Mouse (Mus musculus) heart, embryonic 15.5 days (tissue): ENCODE data around the gene Fam92b. TPM values are rescaled to one million over a fixed set of nuclear protein-coding genes. Genes with fewer than 3 reads are reported as not detected.

ENCODE experiments used
- ATAC-seq: fragments of 200-750 bp; cut with Nextera tagmentation; replicated peaks from 2 replicates; pipeline ENCODE4 v1.8.0; 2017; ENCODE audit warnings: low read depth, moderate TSS enrichment; ENCODE audit not compliant: insufficient number of reproducible peaks, insufficient read depth, low FRiP score
- H3K27ac ChIP-seq: fragments of 300-500 bp; sonication (generic); 2 replicates; pipeline ENCODE4 v1.5.1; 2015; ENCODE audit warnings: mild to moderate bottlenecking, inconsistent platforms
- H3K27me3 ChIP-seq: fragments of 300-500 bp; sonication (generic); 2 replicates; pipeline ENCODE4 v1.6.1; 2015; ENCODE audit warnings: inconsistent platforms
- H3K36me3 ChIP-seq: fragments of 300-500 bp; sonication (generic); 2 replicates; pipeline ENCODE4 v1.6.1; 2015; ENCODE audit warnings: mild to moderate bottlenecking, inconsistent platforms
- H3K4me1 ChIP-seq: fragments of 300-500 bp; sonication (generic); replicated peaks from 2 replicates; pipeline ENCODE4 v1.6.1; 2015; ENCODE audit warnings: inconsistent platforms
- H3K4me2 ChIP-seq: fragments of 300-500 bp; sonication (generic); 2 replicates; pipeline ENCODE4 v1.6.1; 2015; ENCODE audit warnings: inconsistent platforms, mild to moderate bottlenecking, moderate library complexity
- H3K4me3 ChIP-seq: fragments of 300-500 bp; sonication (generic); 2 replicates; pipeline ENCODE4 v1.5.1; 2015; ENCODE audit warnings: mild to moderate bottlenecking, inconsistent platforms
- H3K9ac ChIP-seq: fragments of 300-500 bp; sonication (generic); 2 replicates; pipeline ENCODE4 v1.6.1; 2015; ENCODE audit warnings: mild to moderate bottlenecking, inconsistent platforms
- H3K9me3 ChIP-seq: fragments of 300-500 bp; sonication (generic); replicated peaks from 2 replicates; pipeline ENCODE4 v1.6.1; 2016; ENCODE audit warnings: inconsistent platforms
- WGBS: fragments of 180-500 bp; shearing (Covaris S2); methylation state at CpG from one replicate; pipeline ENCODE4 v1.1.7; 2015; ENCODE audit warnings: mixed read lengths; 5-methylcytosine and 5-hydroxymethylcytosine counted together
- polyA plus RNA-seq: library from polyadenylated mRNA; unstranded; fragments of >200 nt; fragmentation: Nextera tagmentation; extraction: Ambion mirVana; gene quantifications from 2 replicates; pipeline ENCODE4 v1.2.1, GENCODE M21; 2015

The Fam92b gene
- polyA plus RNA-seq, 1 experiment from 2014 or later, result 0.38 TPM

- whole genome bisulfite sequencing, result 46% methylated on average over 18 of the region's 18 CpGs
- H3K27ac ChIP-seq, result no peak overlapping the region
Measured at GRCm38 (mm10) chr8:120174606-120175005, 2.7 kb downstream of the Fam92b start.

GRCm38 (mm10) chr8:120173195-120173594 lies 4.1 kb downstream of the Fam92b start:
- Histone ChIP-seq H3K4me1 (peaks cover 19% of the 10 kb centered on the region), H3K27ac (no peak overlapping the region), H3K27me3 (peaks cover 54% of the 10 kb centered on the region), H3K9ac (no peak overlapping the region), H3K36me3 (no peaks in the 10 kb centered on the region), H3K9me3 (no peaks in the 10 kb centered on the region), H3K4me3 (no peak overlapping the region), H3K4me2 (no peak overlapping the region)
- ATAC-seq, result no peak
- 68% methylated on average over 1 of the region's 1 CpGs for WGBS

More at GRCm38 (mm10) chr8:120174606-120175005, 2.7 kb downstream of the Fam92b start:
- Histone ChIP-seq H3K4me3 (no peak overlapping the region), H3K9ac (no peak overlapping the region), H3K36me3 (no peaks in the 10 kb centered on the region), H3K9me3 (no peaks in the 10 kb centered on the region), H3K4me1 (peaks cover 24% of the 10 kb centered on the region), H3K27me3 (peaks cover 46% of the 10 kb centered on the region), H3K4me2 (no peak overlapping the region)
- ATAC-seq, result no peak

DNA sequence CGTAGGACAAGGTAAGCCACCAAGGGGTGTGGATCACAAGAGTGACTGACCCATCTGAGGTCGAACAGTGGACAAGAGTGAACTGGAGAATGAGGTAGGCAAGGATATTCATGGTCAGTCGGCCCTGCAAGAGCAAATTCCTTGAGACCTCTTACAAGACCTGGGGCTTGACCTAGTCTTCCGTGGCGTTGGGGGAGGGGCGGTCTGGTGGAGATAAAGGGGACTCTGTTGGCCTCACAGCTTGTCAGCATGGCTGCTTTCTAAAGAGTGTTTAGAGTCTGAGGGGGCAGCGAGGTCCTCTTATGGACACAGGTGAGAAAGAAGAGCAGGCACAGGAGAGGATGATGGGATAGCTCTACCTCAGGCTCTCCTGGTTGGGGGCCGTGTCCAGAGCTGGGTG lies 8.1 kb downstream of the Fam92b start:
- Histone ChIP-seq H3K36me3 (no peaks in the 10 kb centered on the region), H3K9me3 (no peaks in the 10 kb centered on the region), H3K4me2 (no peak overlapping the region), H3K27ac (no peak overlapping the region), H3K4me3 (no peak overlapping the region), H3K4me1 (peaks cover 10% of the 10 kb centered on the region), H3K9ac (no peak overlapping the region), H3K27me3 (peaks cover 22% of the 10 kb centered on the region; the same call in 1 of the 2 replicates)
- 38% methylated on average over 8 of the region's 8 CpGs for WGBS
- ATAC-seq, result no peak

DNA sequence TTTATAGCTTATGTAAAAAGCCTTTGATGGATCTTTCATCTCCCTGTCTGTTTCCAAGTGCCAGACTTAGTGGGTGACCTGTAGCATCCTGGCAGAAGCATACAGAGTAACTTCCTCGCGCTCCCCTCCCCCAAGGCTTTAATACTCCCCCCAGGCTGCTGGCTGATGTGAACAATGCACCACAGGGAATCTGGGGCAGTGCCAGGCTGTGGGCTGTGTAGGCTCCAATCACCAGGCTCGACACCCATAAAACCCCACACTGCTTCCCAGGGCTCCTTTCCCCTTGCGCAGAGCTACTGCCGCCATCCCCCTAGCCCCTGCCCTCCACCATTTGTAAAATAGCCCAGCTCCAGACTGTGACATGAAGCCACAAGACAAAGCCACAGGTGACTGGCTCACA lies 9.4 kb downstream of the Fam92b start:
- Histone ChIP-seq H3K9ac (no peak overlapping the region), H3K36me3 (no peaks in the 10 kb centered on the region), H3K4me2 (no peak overlapping the region), H3K4me1 (peaks cover 12% of the 10 kb centered on the region), H3K4me3 (no peak overlapping the region), H3K27ac (no peak overlapping the region), H3K27me3 (peaks cover 22% of the 10 kb centered on the region; the same call in 1 of the 2 replicates), H3K9me3 (no peaks in the 10 kb centered on the region)
- ATAC-seq, result no peak
- WGBS, result 41% methylated on average over 5 of the region's 5 CpGs

- WGBS, result 79% methylated on average over 8 of the region's 8 CpGs
Measured at GRCm38 (mm10) chr8:120167136-120167535, 10.1 kb downstream of the Fam92b start.

GRCm38 (mm10) chr8:120164026-120164425 lies 13.2 kb downstream of the Fam92b start:
- peaks cover 12% of the 10 kb centered on the region for H3K4me1 ChIP-seq
- no peak for ATAC-seq

More at GRCm38 (mm10) chr8:120167136-120167535, 10.1 kb downstream of the Fam92b start:
- peaks cover 21% of the 10 kb centered on the region; the same call in 1 of the 2 replicates for H3K27me3 ChIP-seq
- no peaks in the 10 kb centered on the region for H3K36me3 ChIP-seq
- no peak overlapping the region for H3K4me2 ChIP-seq
- H3K27ac ChIP-seq, result no peak overlapping the region
- no peaks in the 10 kb centered on the region for H3K9me3 ChIP-seq
- peaks cover 12% of the 10 kb centered on the region for H3K4me1 ChIP-seq
- no peak overlapping the region for H3K9ac ChIP-seq
- no peak for ATAC-seq
- no peak overlapping the region for H3K4me3 ChIP-seq

DNA sequence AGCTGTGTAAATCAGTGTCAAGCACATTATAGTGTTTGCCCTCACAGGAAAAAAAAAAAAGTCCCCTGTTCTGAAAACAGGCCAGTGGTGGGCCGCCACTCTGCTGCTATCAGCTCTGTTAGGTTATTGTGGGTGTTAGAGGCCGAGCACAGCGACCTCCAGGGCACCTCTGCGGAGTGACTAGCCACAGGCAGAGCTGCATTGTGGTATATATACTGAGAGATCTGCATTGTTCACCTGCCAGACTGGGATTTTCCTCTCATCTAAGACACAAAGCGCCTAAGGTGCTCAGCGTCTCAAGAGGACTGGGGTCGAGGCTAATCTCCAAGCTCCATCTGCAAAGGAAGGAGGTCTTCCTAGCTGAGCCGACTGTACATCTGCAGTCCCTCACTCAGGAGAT lies 13.9 kb downstream of the Fam92b start:
- peaks cover 12% of the 10 kb centered on the region for H3K4me1 ChIP-seq

More at GRCm38 (mm10) chr8:120164026-120164425, 13.2 kb downstream of the Fam92b start:
- H3K36me3 ChIP-seq, result no peaks in the 10 kb centered on the region
- no peaks in the 10 kb centered on the region for H3K9me3 ChIP-seq
- H3K27ac ChIP-seq, result no peak overlapping the region
- H3K4me2 ChIP-seq, result no peak overlapping the region
- 75% methylated on average over 5 of the region's 5 CpGs for WGBS
- H3K9ac ChIP-seq, result no peak overlapping the region
- peaks cover 11% of the 10 kb centered on the region; the same call in 1 of the 2 replicates for H3K27me3 ChIP-seq
- H3K4me3 ChIP-seq, result no peak overlapping the region

GRCm38 (mm10) chr8:120162404-120162752 lies 14.9 kb downstream of the Fam92b start:
- no peak overlapping the region for H3K4me2 ChIP-seq
- 0 out of 2 replicates have a peak, but pooled peaks cover 3% of the 10 kb centered on the region for H3K4me1 ChIP-seq
- H3K27me3 ChIP-seq, result no peaks in the 10 kb centered on the region
- no peak overlapping the region for H3K4me3 ChIP-seq
- ATAC-seq, result no peak
- no peaks in the 10 kb centered on the region for H3K36me3 ChIP-seq
- no peaks in the 10 kb centered on the region for H3K9me3 ChIP-seq
- WGBS, result 79% methylated on average over 5 of the region's 5 CpGs
- no peak overlapping the region for H3K27ac ChIP-seq
- H3K9ac ChIP-seq, result no peak overlapping the region

More for the DNA sequence above, 13.9 kb downstream of the Fam92b start:
- 64% methylated on average over 8 of the region's 8 CpGs for WGBS
- H3K4me2 ChIP-seq, result no peak overlapping the region
- H3K9ac ChIP-seq, result no peak overlapping the region
- no peak overlapping the region for H3K27ac ChIP-seq
- no peaks in the 10 kb centered on the region for H3K9me3 ChIP-seq
- no peak overlapping the region for H3K4me3 ChIP-seq
- H3K27me3 ChIP-seq, result 0 out of 2 replicates have a peak, but pooled peaks cover 4% of the 10 kb centered on the region
- H3K36me3 ChIP-seq, result no peaks in the 10 kb centered on the region
- ATAC-seq, result no peak

GRCm38 (mm10) chr8:120161658-120162403 lies 15.4 kb downstream of the Fam92b start:
- Histone ChIP-seq H3K4me3 (no peak overlapping the region), H3K27ac (no peak overlapping the region), H3K36me3 (no peaks in the 10 kb centered on the region), H3K9ac (no peak overlapping the region), H3K4me1 (0 out of 2 replicates have a peak, but pooled peaks cover 3% of the 10 kb centered on the region), H3K27me3 (no peaks in the 10 kb centered on the region), H3K9me3 (no peaks in the 10 kb centered on the region), H3K4me2 (no peak overlapping the region)
- ATAC-seq, result no peak
- WGBS, result 65% methylated on average over 16 of the region's 16 CpGs

GRCm38 (mm10) chr8:120160366-120160765 lies 16.9 kb downstream of the Fam92b start:
- no peaks in the 10 kb centered on the region for H3K9me3 ChIP-seq
- WGBS, result 82% methylated on average over 8 of the region's 8 CpGs
- H3K36me3 ChIP-seq, result no peaks in the 10 kb centered on the region
- no peaks in the 10 kb centered on the region for H3K27me3 ChIP-seq
- H3K4me3 ChIP-seq, result no peak overlapping the region
- H3K4me2 ChIP-seq, result no peak overlapping the region
- H3K4me1 ChIP-seq, result 0 out of 2 replicates have a peak, but pooled peaks cover 3% of the 10 kb centered on the region
- no peak for ATAC-seq
- no peak overlapping the region for H3K27ac ChIP-seq
- no peak overlapping the region for H3K9ac ChIP-seq

DNA sequence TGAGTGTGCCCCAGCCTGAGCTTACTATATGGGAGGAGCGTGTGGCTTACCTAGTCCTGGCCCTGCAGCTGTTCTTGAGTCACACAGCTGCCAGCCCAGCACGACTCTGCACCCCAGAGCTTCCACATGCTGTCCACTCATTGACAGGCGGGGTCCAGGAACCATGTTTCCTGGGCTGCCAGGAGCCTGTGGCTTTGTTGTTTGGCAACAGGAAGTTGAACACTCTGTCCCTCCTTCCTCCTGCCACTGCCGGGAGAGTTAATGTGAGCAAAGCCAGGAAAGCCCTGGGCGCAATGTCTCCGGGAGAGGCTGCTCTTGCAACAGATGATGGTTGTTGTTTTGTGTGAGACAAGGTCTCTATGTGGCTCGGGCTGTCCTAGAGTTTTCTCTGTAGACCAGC lies 24.6 kb downstream of the Fam92b start:
- H3K36me3 ChIP-seq, result peaks cover 8% of the 10 kb centered on the region

DNA sequence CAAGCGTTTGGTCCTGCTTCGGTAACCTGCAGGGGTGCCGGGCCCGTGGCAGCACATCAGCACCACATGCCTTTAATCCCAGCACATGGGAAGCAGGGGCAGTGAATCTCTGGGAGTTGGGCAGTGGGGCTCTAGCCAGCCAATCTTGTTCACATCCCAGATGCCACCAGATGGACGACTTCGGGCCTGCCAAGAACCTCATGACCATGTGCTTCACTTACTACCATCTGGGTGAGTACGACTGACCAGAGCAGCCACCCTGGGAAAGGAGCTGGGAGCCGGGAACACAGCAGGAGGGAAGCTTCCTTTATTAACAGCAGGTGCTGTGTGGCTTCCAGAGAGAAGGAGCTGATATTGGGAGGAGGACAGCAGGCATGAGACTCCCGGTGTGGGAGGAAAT lies 26.1 kb downstream of the Fam92b start:
- H3K9me3 ChIP-seq, result no peaks in the 10 kb centered on the region
- H3K4me2 ChIP-seq, result no peak overlapping the region
- peaks cover 13% of the 10 kb centered on the region for H3K36me3 ChIP-seq
- WGBS, result 68% methylated on average over 9 of the region's 9 CpGs
- no peak for ATAC-seq
- peaks cover 6% of the 10 kb centered on the region; the same call in 1 of the 2 replicates for H3K4me1 ChIP-seq
- H3K27me3 ChIP-seq, result no peaks in the 10 kb centered on the region
- H3K9ac ChIP-seq, result no peak overlapping the region
- H3K4me3 ChIP-seq, result no peak overlapping the region
- no peak overlapping the region for H3K27ac ChIP-seq

More for the DNA sequence above, 24.6 kb downstream of the Fam92b start:
- Histone ChIP-seq H3K4me1 (peaks cover 6% of the 10 kb centered on the region; the same call in 1 of the 2 replicates), H3K27me3 (no peaks in the 10 kb centered on the region), H3K9ac (no peak overlapping the region), H3K4me2 (no peak overlapping the region), H3K27ac (no peak overlapping the region), H3K4me3 (no peak overlapping the region), H3K9me3 (no peaks in the 10 kb centered on the region)
- 55% methylated on average over 7 of the region's 7 CpGs for WGBS
- ATAC-seq, result no peak
